Mouse (Mus musculus): Measurements from ENCODE around the gene Cdc6.
"Not testable (repeated sequence)": the region's sequence is repeated elsewhere in the genome, so short reads cannot be mapped to it uniquely, and the experiment has no call there.

Cdc6 gene

GRCm38 (mm10) chr11:98909654-98910053, 2.1 kb downstream of the Cdc6 start:
- peak; percentile 90 for DNase-seq (ENCODE audit: low read depth, low spot score)

GRCm38 (mm10) chr11:98910415-98910814, 2.8 kb downstream of the Cdc6 start:
- DNase-seq (ENCODE audit: low read depth, low spot score): no peak

- no peak for DNase-seq (ENCODE audit: low read depth, low spot score)
Measured at GRCm38 (mm10) chr11:98911498-98911897, 3.9 kb downstream of the Cdc6 start.

GRCm38 (mm10) chr11:98914196-98914595, 6.6 kb downstream of the Cdc6 start:
- no peak for DNase-seq (ENCODE audit: low read depth, low spot score)

DNA sequence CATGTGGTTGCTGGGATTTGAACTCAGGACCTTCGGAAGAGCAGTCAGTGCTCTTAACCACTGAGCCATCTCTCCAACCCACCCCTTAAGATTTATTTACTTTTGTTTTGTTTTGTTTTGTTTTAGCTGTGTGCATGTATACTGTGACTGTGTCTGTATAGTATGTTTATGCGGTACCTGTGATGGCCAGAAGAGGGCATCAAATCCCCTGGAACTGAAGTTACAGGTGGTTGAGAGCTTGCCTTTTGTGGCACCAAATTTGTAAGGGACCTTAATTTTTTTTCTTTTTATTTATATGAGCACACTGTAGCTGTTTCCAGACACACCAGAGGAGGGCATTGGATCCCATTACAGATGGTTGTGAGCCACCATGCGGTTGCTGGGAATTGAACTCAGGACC, 8.8 kb downstream of the Cdc6 start:
- peak; percentile 69 for DNase-seq (ENCODE audit: low read depth, low spot score)

GRCm38 (mm10) chr11:98917428-98918005, 9.9 kb downstream of the Cdc6 start:
- no peak for DNase-seq (ENCODE audit: low read depth, low spot score)

DNA sequence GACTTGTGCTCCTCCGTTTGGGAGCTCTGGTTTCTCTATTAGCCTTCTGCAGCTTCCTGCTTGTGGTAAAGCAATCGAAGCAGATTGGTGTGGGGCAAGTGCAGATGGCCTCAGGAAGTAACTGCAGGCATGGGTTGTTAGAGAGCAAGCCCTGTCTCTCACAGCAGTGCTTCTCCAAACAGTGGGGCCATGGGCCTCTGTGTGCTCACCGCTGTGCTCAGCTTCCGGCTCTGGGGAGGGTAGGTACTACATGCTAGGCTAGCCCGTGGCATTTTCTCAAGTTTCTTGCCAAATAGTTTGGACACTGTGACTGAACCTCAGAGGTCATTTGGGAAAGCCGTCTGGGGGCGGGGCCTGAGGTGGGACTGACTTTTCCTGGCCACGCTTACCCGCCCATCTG, 10.6 kb downstream of the Cdc6 start:
- DNase-seq (ENCODE audit: low read depth, low spot score): peak; percentile 66

- no peak for DNase-seq (ENCODE audit: low read depth, low spot score)
Measured at GRCm38 (mm10) chr11:98919009-98919408, 11.4 kb downstream of the Cdc6 start.

DNA sequence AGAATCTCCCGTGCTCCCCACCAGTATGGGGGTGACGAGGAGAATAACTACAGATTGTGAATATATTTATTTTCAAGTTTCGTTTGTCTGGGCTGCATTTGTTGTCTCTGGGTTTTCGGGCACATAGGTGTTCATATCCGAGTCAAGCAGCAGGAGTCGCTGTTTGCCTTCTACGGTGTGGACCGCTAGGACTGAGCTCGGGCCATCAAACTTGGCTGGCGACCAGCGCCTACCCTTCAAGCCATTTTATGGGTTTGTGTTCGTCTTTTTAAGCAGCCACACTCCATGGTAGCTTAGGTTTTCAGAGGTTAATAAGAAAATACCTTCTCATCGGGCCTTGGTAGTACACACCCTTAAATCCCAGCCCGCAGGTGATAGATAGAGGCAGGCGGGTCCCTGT, 14.2 kb downstream of the Cdc6 start:
- not testable (repeated sequence) for DNase-seq (ENCODE audit: low read depth, low spot score)

DNA sequence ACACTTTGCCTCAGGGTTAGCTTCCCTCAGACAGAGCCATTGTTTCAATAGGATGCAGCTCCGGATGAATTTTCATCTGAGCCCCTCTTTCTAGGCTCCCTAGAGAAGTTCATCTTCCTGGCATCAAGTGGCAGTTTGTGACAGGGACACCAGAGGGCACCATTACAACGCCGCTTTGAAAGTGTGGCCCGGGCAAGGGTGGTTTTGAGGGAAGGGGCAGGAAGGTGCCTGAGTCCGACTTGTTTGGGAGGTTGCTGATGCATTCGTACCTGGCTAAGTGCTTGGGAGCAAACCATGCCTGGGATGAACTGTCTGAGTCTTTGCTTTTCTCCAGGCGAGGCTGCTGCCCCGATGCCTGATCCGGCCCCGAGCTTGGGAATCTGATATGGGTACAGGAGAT, 14.7 kb downstream of the Cdc6 start:
- peak; percentile 86 for DNase-seq (ENCODE audit: low read depth, low spot score)

GRCm38 (mm10) chr11:98922851-98923711, 15.5 kb downstream of the Cdc6 start:
- DNase-seq (ENCODE audit: low read depth, low spot score): not testable (repeated sequence)

- no peak for DNase-seq (ENCODE audit: low read depth, low spot score)
Measured at GRCm38 (mm10) chr11:98924633-98925175, 17.1 kb downstream of the Cdc6 start.

GRCm38 (mm10) chr11:98925265-98925721, 17.7 kb downstream of the Cdc6 start:
- peak; percentile 63 for DNase-seq (ENCODE audit: low read depth, low spot score)

DNA sequence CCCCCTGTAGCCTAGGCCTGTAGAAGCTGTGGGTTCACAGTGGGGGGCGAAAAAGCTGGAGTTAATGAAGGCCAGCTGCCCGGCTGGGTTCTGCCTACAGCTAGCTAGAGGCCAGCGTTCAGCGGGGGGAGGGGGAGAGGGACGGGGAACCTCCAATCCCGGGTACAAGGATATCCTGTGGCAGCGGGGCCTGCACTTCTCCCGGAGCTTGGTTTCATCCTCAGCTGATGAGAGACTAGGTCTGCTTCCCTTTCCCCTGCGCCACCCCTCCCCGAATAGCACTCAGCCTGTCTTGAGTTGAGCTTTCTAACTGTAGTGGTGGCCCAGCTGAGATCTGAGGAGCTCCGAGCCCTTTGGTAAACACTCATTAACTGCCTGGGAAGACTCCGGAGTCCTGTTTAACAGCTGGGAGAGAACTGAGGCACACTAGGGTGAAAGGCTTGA, 18.3 kb downstream of the Cdc6 start:
- DNase-seq (ENCODE audit: low read depth, low spot score): no peak

DNA sequence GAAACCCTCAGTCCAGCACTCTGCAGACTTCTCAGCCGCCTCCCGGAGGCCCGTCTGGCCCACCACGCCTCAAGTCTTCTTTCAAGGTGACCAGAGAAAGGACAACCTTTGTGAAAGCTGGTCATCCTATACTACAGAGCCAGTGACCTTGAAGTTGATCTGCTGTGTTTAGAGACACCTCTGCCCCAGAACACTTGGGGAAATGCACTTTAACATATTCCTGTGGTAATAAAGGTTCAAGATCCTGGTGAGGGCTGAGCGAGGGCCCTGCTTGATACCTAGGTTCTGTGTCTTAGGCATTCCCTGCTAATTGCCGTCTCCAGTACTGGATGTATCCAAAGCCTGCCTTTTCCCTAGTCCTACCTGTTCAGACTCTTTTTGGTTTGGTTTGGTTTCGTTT, 19.0 kb downstream of the Cdc6 start:
- no peak for DNase-seq (ENCODE audit: low read depth, low spot score)

DNA sequence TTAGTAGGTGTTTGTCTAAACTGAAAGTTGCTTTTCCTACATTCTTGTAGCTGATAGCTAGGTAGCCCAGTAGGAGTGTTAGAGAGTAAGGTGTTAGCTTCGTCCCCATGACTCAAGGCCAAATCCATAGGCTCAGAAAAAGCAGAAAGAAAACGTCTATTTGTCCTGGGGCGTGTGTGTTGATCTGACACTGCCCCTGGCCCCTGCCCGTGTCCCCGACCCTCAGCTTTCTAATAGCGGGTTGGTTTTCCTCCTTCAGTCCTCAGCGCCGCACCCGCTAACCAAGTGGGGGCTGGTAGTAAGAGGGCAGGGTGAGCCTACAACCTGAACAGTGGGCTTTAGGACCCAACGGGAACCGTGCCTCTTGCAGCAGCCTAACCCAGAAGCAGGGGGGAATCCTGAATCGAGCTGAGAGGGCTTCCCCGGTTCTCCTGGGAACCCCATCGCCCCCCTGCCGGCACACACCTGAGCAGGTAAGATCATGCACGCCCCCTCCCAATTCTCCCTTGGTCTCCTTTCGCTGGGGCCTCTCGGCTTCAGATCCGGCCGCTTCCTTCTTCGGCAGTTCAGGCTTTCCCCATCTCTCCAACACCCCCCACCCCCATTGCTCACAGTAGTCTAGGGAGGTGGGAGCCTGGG, 20.0 kb downstream of the Cdc6 start, which contains the start of gene Rara:
Gene Rara, plus strand, starts transcription at position 381 of the 639 bp plus-strand sequence.
- peak; percentile 58 for DNase-seq (ENCODE audit: low read depth, low spot score)

- no peak for DNase-seq (ENCODE audit: low read depth, low spot score)
Measured at GRCm38 (mm10) chr11:98928186-98928893, 20.7 kb downstream of the Cdc6 start.

- no peak for DNase-seq (ENCODE audit: low read depth, low spot score)
Measured at GRCm38 (mm10) chr11:98929503-98929902, 21.9 kb downstream of the Cdc6 start.

GRCm38 (mm10) chr11:98930127-98930601, 22.6 kb downstream of the Cdc6 start:
- DNase-seq (ENCODE audit: low read depth, low spot score): no peak

DNA sequence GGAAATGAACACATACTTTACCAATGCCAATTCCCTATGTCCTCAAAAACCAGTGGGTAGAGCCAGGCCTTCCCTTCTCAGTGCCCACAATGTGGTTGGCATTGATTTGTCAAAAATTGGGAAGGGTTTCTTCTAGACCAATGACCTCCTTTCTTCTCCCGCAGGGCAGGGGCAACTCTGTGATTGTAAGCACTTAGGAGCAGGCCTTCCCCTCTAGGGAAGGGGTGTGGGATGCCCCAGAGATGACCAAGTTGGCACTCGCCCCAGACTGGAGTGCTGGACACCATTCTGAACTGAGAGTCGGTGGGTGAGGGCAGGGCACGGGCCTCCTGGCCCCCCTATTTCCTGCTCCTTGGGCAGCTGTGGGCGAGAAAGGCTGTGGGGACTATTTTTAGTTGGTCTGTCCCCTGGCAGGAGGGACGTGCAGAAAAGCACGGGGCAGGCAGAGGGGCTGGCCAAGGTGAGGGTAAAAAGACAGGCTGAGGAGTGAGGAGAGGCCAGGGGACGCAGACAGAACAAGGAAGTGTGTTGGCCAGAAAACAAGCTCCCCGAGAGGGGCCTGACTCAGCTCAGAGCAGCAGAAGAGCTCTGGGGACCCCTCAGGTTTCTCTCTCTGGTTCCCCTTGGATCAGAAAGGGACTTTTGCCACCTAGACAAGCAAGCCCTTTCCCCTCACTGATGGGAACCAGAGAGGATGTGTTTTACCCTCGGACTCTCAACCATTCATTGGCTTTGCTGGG, 23.3 kb downstream of the Cdc6 start:
- no peak for DNase-seq (ENCODE audit: low read depth, low spot score)
